Mouse (Mus musculus): Measurements from ENCODE around the gene Gm17654.
A peak's percentile ranks its signal among the peaks of the same experiment; 100 is the strongest.
"Not testable (repeated sequence)": the region's sequence is repeated elsewhere in the genome, so short reads cannot be mapped to it uniquely, and the experiment has no call there.

Gene Gm17654

DNA sequence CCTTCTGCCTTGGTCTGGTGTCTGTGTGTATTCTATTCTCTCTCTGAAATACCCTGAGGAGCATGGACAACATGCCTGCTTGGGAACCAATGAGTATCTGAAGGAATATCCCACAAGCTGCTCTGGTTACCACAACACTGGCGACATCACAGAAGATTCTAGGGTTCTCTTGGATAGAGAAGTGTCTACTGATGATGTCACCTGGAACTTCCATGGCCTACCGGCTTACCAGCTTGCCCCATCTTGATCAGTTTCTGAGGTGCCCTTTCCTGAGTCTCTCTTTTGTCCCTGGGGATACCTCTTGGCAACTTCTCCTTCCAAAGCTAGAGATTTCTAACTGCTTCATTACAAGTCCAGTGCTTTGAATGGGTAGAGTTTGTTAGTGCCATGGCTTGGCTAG lies at the start of gene Gm17654:
Gene Gm17654 (minus strand): TSS at position 101 of the 400 bp plus-strand sequence.
- DNase-seq, result not testable (repeated sequence)

DNA sequence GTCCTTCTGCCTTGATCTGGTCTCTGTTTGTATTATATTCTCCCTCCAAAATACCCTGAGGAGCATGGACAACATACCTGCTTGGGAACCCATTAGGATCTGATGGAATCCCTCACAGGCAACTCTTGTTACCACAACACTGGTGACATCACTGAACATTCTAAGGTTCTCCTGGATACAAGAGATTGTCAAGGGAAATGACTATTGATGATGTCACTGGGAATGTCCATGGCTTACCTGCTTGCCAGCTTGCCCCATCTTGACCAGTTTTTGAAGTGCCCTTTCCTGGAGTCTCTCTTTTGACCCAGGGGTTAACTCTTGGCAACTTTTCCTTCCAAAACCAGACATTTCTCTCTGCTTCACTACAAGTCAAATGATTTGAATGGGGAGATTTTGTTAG lies 29.0 kb upstream of the Gm17654 start, which contains the start of gene Gm10375:
Gene Gm10375 (minus strand): TSS at position 101 of the 400 bp plus-strand sequence.
- DNase-seq, result not testable (repeated sequence)

GRCm38 (mm10) chr14:43577969-43578368 lies 977 bp downstream of the Gm17654 start:
- not testable (repeated sequence) for DNase-seq

- DNase-seq, result not testable (repeated sequence)
These were observed 26.7 kb downstream of the Gm17654 start for GRCm38 (mm10) chr14:43552271-43552670.

DNA sequence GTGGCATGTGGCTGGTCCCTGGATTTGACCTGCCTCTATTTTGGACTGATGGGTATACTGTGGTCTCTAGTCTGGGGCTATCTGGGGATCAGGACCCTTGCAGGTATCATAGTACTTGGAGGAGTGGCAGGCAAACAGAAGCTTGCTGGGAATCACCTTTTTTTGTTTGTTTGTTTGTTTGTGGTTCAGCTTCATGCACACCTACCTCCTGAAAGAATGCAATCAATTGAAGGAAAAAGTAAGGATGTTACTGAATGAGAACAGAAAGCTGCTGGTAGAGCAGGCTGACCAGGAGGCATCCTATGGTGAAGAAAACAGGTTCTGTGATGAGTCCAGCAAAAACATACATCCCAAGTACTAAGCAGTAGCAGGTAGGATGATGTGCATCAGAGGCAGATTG lies 32.7 kb downstream of the Gm17654 start:
- not testable (repeated sequence) for DNase-seq

DNA sequence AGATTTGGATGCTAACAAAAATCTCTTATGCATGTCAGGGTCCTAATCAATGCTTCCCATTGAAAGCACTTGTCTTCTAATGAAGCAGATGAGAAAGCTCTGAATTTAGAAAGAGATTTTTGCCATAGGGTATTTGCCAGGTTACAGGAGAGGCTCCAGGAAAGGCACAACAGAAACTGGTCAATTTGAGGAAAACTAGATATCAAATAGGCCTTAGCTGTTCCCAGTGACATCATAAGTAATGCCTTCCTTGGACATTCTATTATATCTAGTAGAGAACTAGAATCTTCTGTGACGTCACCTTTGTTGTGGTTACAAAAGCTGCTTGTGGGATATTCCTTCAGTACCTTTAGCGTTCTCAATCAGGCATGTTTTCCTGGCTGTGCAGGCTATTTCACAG lies 35.7 kb downstream of the Gm17654 start, which contains the start of gene Gm5799:
Gene Gm5799 (plus strand): TSS at position 301 of the 400 bp plus-strand sequence.
- not testable (repeated sequence) for DNase-seq

GRCm38 (mm10) chr14:43538144-43538543 lies 40.8 kb downstream of the Gm17654 start:
- peak in 1 of 2 experiments; percentile 4 for DNase-seq

DNA sequence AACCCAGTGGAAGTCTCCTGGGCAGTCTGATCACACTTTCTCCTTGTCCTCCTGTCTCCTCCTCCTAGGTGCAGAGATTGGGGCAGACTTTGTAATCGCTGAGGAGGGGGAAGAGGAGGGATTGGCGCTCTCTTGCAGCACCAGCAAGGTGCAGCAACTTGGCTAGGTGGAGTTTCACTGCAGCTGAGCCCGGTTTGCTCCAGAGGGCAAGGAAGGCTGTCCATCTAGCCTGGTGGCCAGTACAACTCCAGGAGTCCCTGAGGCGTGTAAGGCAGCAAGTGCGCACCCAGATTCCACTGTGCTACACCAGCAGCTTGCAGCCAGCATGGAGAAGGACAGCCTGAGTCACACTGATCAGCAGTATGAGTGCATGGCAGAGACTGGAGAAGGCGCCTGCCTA lies 46.6 kb downstream of the Gm17654 start:
- peak; percentile 4 to 11 for DNase-seq

GRCm38 (mm10) chr14:43532011-43532383 lies 46.9 kb downstream of the Gm17654 start:
- not testable (repeated sequence) for DNase-seq

- DNase-seq, result not testable (repeated sequence)
These were observed 47.6 kb downstream of the Gm17654 start for GRCm38 (mm10) chr14:43531052-43532010.

Measured in cerebellum, postnatal 25 days (tissue).